Mouse (Mus musculus) megakaryocyte-erythroid progenitor cell, adult 5 weeks (primary cell): ENCODE measurements around the gene Pof1b. TPM values are rescaled to one million over a fixed set of nuclear protein-coding genes. Genes with fewer than 3 reads are reported as not detected.

ENCODE experiments used
- polyA plus RNA-seq: library from polyadenylated mRNA; stranded (reverse); fragments of >175 nt; gene quantifications from 2 replicates; pipeline ENCODE4 v1.2.3, GENCODE M21; 2012

The Pof1b gene
- not detected in 2 replicates for polyA plus RNA-seq

DNA sequence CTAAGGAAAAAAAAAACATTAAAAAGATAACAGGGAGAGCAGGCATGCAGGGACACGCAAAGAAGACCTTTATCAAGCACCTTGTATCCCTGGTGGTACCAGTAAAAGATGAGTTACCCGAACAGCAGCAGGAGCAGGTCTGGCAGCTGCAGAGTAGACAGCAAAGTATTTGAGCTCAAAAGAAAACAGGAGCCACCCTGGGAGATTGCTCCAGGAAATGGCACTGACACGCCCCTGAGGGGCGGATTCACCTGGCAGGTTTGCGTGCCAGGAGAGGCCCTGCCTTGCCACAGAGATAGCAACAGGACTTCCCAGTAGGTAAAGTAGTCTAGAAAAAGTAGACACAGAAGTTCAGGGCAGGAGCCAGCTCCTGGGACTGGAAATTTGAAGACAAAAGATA lies at the start of gene Pof1b:
Gene Pof1b (minus strand): TSS at position 144 of the 400 bp plus-strand sequence.

DNA sequence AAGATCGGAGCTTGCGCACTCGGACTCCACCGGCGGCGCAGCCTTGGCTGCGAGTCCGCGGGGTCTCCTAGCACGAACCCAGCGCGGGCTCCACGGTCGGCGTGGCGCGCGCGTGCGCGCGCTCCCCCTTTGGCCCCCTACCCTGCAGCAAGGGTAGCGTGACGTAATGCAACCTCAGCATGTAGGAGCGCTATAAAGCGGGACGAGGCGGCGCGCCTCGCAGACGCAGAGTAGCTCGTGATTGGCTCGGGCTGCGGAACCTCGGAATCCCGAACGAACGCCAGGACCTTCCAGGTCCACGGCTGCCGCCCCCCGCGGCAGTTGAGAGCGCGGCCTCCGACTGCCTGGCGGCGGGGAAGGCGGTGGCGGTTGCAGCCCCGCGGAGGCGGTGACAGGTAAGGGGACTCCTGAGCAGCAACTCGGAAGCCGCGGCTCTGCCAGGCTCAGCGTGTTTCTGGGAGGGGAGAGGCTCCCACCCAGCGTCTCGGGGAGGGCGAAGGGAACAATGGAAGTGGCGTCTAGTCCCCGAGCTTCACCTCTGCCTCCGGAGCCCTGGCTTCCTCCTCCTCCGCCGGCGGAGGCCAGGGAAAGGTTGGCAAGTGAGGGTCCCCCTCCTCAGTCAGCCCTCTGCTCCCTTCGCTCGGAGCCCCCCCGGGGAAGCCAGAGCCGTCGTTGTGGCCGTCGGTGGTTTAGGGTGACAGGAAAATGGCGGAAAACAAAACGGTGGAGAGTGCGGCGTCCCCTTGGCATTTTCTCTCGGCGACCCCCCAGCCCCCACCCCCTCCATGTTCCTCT lies 97.7 kb downstream of the Pof1b start, which contains the start of gene Zfp711:
Gene Zfp711 (plus strand): TSS at position 16 of the 795 bp plus-strand sequence.

Other genes with a start within 250 kb of the Pof1b start
- gene 2010106E10Rik, start 203.4 kb downstream of the Pof1b start, polyA plus RNA-seq = not detected in 2 replicates
- 0.03 and 0.08 TPM in 2 replicates for gene Zfp711, start 98.1 kb downstream of the Pof1b start, polyA plus RNA-seq